Mouse (Mus musculus) G1E-ER4 (cell line): ENCODE results near the gene Arpc5. TPM values are rescaled to one million over a fixed set of nuclear protein-coding genes. Genes with fewer than 3 reads are reported as not detected.

Source experiments
- GATA1 ChIP-seq: IDR thresholded peaks from one replicate; pipeline ENCODE4 v1.8.0; 2012; ENCODE audit warnings: low read length, inconsistent platforms
- polyA plus RNA-seq: library from polyadenylated mRNA; stranded (reverse); fragments of >175 nt; gene quantifications from 2 replicates; pipeline ENCODE4 v1.2.3, GENCODE M21; 2012

The Arpc5 gene
- polyA plus RNA-seq, result 214 and 329 TPM in 2 replicates

DNA sequence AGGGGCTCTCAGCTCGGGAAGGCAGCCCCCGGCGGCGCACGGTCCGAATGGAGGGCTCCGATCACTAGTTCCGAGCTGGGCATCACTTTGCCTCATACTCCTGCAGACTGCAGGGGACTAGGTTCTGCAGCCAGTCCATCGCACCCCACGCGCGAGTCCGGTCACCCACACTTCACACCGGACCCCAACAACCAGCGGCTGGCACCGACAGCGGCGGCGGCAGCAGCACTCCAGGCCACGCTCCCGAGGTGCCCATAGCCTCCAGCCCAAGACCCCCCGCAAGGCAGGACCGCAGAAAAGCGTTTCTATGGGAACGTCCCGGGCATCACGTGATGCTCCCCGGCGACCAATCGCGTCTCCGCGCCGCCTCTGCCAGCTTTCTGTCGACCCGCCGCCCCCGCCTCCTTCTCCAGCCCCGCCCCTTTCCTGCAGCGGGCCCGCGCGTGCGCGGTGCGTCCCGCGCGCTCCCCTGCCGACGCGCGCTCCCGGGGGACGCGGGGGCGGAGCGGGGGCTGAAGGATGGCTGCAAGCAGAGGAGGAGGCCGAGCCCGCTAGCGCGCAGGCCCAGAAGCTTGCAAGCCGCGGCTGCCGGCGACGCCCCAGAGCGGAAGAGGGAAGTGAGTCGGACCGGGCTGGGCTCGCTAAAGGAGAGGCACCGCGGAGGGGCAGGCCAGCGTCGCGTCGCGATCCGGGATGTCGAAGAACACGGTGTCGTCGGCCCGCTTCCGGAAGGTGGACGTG is at the start of gene Arpc5, which contains the start of gene Rgl1:
Gene Arpc5 (plus strand): TSS at position 511 of the 741 bp plus-strand sequence.
Gene Rgl1 (minus strand): TSS at position 320 of the 741 bp plus-strand sequence.
- TF ChIP-seq GATA1, result no peak

DNA sequence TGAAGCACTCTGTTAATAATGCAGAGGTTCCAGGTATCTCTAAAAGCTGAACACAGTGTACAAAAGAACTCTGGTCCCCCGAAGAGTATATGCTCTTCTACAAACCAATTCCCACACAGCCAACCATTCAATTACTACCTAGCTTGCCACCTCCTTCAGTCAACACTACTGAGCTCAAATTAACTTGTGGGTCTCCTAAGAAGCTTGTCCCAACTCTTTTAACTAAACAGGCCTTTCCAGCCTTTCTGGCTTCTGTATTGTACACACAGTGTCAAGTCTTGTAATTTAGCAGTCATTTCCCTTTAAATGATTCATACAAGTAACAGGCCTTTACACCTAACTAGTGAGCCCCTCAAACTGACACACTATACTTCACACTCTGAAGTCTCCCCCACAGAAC is 49.0 kb upstream of the Arpc5 start:
- no peak for TF ChIP-seq GATA1

DNA sequence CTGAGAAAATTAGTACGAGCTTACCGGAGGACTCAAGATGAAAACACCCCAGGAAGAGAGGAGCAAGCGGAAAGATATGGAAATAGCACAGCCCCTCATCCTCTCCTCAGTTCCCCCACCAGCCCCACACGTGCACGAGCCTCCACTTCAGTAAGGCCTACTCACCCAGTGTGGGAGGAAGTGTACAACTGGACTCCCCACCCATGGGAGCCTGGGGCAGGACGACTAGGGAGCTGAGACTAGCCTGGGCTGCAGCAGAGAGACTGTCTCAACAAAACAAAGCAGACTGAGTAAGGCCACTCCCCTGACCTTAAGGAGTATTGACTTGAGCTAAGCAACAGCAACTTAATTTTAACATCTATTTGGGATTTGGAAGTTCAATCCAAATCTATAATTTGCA is 48.1 kb upstream of the Arpc5 start:
- no peak for TF ChIP-seq GATA1

DNA sequence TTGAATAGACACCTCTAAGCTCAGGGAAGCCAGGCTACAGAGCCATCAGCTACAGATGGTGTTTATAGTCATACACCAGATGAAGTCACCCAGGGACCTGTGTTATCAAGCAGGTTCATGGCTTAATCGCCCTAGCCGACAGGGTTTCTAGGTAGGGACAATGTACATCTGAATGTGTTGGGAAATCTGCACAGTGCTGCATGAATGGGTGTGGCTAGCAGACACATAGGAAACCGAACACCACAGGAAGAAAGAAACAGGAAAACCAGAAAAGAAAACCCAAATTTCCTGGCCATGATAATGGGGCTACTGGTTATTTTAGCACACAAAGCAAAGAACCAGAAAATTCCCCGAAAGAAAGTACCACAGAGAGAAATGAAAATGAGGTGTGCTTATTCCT is 45.4 kb upstream of the Arpc5 start:
- TF ChIP-seq GATA1, result no peak

DNA sequence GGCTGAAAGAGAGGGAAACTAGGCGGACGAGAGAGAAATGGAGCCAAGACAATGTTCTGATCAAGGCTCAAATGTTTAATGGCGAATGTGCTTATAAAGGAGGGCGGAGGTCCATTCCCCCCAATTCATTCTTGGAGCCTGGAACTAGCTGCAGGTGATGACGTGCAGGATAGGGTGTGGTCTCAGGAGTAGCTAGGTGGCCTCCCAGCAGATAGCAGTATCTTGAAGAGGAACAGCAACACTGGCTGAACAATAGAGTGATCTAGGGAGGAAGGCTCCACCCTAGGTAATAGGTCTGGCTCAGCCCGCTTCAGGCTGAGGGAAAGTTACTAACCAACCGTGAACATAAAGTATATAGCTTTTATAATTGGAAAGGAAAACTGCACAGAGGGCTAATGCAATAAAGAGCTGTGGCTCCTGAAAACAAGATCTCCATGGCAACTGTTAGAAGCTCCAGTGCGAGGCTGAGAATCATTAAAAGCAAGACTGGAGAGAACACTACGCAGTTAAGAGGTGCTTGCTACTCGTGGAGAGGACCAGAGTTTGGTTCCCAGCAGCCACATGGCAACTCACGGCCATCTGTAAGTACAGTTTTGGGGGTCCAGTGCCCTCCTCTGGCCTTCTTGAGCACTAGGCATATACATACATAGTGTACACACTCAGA is 44.7 kb upstream of the Arpc5 start:
- no peak for TF ChIP-seq GATA1

DNA sequence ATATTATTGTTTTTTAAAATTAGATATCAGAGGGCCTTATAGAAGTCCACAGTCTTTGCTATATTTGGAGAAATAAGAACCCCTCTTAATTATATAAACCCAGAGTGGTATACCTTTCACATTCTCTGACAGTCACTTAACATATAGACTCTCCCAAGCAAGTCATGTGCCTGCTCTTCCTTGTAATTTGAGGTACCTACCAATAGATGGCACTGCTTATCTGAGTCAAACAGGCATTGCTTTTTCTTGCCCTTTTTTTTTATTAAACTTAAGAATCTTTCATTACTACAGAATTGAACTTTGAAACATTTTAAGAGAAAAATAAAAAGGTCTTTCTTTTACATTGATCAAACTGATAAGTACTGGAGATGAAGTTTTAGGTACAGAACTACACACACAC is 42.1 kb upstream of the Arpc5 start:
- no peak for TF ChIP-seq GATA1

DNA sequence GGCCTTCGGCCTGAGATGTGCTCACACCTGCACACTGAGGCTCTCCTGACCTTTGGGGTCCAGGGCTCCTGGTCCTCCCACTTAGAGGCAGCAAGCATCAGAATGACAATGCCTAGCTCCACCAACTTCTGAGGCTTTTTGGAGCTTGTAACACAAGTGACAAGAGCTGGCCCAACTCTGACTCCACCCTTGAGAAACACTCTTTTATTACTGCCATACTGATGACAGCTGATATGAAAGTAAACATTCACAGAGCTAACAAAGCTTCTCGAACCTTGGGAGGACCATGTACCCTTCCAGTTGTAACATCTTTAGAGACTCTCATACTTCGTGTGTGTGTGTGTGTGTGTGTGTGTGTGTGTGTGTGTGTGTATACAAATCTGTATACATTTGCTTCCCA is 40.2 kb upstream of the Arpc5 start:
- TF ChIP-seq GATA1, result no peak

DNA sequence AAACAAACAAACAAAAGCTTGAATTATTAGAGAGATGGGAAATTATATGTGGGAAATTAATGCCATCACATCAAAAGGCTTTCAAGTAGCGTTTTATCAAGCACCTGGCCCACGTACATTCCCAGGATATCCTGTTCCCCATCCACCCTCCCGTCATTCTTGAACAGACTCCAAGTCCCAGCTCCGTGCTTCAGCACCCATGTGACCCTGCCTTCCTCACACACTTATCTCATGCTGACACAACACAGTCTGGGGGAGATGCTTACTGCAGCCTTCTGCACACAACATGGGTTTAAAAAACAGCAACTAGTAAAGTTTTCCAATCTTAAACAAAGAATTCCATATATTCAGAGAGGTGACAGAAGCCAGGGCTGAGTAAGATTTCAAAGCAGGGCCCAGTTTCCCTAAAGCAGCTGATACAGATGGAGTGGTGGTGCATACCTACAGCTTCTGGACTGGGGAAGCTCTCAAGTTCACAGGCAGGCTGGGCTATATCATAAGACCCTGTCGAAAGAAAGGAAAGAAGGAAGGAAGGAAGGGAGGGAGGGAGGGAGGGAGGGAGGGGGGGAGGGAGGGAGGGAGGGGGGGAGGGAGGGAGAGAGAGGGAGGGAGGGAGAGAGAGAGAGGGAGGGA is 38.6 kb upstream of the Arpc5 start:
- no peak for TF ChIP-seq GATA1

DNA sequence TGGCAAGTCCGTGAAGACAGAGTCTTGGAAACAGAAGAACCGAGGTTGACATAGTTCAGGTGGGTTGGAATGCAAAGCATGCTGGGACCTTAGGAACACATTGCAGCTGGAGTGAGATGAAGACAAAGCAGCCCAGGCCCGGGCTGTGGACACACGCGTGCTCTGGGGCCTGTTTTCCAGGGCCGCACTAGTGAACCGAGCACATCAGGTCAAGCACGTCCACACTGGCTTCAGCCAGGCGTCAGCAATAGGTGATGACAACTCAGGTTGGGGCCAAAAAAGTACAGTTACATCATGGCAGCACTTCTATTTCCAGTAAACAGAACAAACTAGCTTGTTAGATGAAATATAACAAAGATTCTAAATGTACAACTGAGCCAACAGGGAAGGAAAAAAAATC is 27.5 kb upstream of the Arpc5 start:
- TF ChIP-seq GATA1, result no peak

DNA sequence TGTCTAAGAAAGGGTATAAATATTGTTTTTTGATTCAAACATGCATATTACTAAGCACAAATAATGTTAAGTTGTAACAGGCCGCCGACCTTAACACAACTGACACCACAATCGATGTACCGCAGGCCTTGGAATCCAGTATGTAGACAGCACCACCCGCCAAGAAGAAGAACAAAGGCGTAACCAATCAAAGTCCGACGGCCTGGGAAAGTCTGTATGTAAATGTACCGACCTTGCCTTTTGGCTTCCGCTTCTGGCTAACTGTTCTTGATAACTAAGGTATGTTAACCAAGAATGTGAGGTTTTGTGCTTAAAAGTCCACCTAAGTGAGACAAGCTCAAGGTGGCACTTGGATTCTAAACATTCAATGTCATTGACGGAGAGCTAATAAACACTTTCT is 27.0 kb upstream of the Arpc5 start:
- no peak for TF ChIP-seq GATA1

DNA sequence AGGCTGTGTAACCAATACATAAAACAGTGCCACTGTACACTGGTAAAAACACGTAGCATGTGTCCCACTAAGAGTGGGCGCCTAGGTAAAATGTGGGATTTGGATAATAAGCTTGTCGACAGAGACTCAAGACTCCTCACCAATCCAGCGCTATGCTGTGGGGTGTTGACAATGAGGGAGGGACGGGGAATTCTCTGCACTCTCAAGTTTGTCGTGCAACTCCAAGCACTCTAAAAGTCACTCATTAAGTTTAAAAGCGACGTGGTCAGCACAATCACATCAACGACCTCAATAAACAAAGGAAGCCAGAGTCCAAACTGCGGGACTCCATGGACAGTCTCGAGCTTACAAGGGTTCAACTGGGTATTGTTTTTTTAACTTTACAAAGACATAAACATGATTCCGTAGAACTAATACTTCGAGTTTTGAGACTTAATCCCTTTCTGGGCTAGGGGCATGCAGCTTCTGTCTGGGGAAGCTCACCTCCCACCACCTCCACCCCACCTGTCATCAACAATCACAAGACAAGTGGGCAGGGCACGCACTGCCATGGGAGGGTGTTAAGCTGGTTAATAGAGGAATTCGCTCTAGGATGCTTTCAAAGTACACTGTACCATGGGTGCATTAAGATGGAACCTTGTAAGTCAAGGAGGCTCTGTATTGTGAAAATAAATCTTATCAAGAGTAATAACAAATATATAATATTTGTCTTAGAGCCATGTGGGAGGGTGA is 23.1 kb upstream of the Arpc5 start:
- no peak for TF ChIP-seq GATA1

DNA sequence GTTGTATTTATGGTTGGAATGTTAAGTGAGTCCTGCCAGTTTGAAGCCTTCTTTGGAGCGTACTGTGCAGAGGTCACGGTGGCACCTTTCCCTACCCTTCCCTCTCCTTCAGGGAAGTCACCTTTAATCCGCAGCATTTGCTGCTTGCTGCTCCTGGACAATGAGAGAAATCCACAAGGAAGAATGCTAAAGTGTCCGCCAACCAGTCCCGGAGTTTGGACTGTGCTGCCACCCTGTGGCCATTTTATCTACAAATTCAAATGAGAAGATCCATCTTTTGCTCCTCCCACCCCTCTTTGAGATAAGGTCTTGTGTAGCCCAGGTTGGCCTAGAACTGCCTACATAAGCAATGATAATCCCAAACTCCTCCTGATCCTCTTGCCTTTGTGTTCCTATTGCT is 19.9 kb upstream of the Arpc5 start:
- no peak for TF ChIP-seq GATA1

DNA sequence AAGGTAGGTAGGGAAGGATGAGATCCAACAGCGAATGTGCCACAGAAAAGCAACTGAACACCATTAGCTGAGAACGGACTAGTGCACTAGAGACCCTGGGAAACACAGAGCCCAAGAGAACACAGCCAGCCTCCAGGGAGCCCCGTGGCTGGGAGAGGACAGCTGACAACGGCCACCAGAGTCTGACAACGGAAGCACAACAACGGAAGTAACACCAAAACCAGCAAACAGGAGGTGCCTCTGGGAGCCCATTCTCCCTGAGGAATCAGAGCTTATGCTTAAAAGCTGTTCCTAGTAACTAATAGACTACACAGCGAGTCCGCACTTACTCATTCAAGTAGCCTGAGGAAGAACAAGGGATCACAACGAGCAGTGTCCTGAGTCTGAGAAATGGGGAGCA is 17.1 kb upstream of the Arpc5 start:
- no peak for TF ChIP-seq GATA1

DNA sequence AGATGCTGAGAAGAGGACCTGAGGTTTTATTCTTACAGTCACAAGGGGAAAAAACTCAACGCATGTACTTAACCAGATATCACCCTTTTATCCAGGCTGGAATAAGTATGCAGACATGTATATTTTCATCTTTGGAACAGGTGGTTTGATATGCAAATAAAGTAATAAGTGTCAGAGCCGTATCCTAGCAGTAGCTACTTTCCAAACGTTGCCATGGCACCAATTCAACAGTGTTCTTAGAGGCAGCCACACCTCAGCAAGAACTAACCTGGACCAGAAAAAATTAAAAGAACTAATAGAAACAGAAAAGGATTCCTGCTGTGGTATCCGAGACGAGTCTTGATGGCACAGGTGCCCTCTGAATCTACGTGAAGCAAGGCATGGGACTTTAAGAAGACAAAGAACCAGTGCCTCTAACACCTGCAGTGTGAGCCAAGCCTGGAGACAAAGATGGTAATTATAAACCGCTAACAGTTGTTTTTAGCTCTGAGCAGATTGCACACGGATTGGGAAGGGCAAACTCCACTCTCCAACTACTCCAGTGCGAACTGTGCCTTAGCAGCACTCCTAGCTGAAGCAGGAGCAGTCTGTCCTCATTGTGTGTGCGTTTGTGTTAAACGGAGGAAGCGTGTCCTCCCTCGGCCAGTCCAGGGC is 15.9 kb upstream of the Arpc5 start, which contains the start of gene Apobec4:
Gene Apobec4 (plus strand): TSS at position 240 of the 654 bp plus-strand sequence.
- TF ChIP-seq GATA1, result no peak

DNA sequence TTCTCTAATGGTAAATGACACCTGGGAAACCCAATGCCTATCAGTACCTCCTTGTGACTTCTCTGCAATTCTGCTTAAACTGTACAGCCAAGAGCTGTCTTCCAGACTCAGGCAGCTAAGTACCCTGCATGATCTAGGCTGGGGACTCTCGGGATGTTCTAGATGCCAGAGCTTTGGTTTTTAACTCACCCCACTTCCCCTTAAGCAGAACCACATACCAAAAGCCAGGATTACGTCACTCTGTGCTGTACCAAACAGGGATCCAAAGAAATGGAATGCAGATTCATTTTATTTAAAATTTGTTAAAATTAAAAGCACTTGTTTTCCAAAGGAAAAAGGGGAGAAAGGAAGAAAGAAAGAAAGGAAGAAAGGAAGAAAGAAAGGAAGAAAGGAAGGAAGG is 4.6 kb upstream of the Arpc5 start:
- TF ChIP-seq GATA1, result no peak
